Mouse (Mus musculus) cerebellum, adult 2 months (tissue): Measurements from ENCODE around the gene Ubtd2. TPM values are rescaled to one million over a fixed set of nuclear protein-coding genes. Genes with fewer than 3 reads are reported as not detected.

Experiments used
- DNase-seq, 2 experiments: peaks; one replicate each; pipeline ENCODE4 v3.0.0; 2021
- H3K27ac ChIP-seq: fragments of 200-500 bp; 2 replicates; pipeline ENCODE4 v1.5.1; 2012; ENCODE audit warnings: low read length, control low read depth, inconsistent platforms; ENCODE audit not compliant: insufficient read depth
- H3K27me3 ChIP-seq: fragments of 200-500 bp; 2 replicates; pipeline ENCODE4 v1.6.1; 2012; ENCODE audit warnings: inconsistent platforms, mild to moderate bottlenecking, low read length, moderate library complexity; ENCODE audit not compliant: control insufficient read depth, insufficient read depth
- H3K4me1 ChIP-seq: fragments of 200-500 bp; 2 replicates; pipeline ENCODE4 v1.6.1; 2011; ENCODE audit warnings: low read length; ENCODE audit not compliant: control insufficient read depth, insufficient read depth
- H3K4me3 ChIP-seq: fragments of 200-500 bp; replicated peaks from 2 replicates; pipeline ENCODE3; 2011; ENCODE audit warnings: mild to moderate bottlenecking, low read depth, low read length, control low read depth; ENCODE audit not compliant: insufficient read depth
- CTCF ChIP-seq: fragments of 200-500 bp; IDR thresholded peaks from 2 replicates; pipeline ENCODE4 v1.5.1; 2011; ENCODE audit warnings: low read depth, mild to moderate bottlenecking, control low read depth, low read length, moderate library complexity, borderline replicate concordance; ENCODE audit not compliant: insufficient read depth
- POLR2A ChIP-seq: fragments of 200-500 bp; IDR thresholded peaks from 2 replicates; pipeline ENCODE4 v1.6.1; 2011; ENCODE audit warnings: low read length, control low read depth, borderline replicate concordance; ENCODE audit not compliant: insufficient read depth
- WGBS: fragments of 180-500 bp; shearing (Covaris S2); methylation state at CpG from one replicate; pipeline ENCODE4 v1.1.7; 2018; 5-methylcytosine and 5-hydroxymethylcytosine counted together
- polyA plus RNA-seq: library from polyadenylated mRNA; depleted of rRNA; stranded (reverse); fragments of >200 nt; gene quantifications from 2 replicates; pipeline ENCODE4 v1.2.3, GENCODE M21; 2012

Ubtd2 gene
- polyA plus RNA-seq, 1 experiment = 26.4 TPM

DNA sequence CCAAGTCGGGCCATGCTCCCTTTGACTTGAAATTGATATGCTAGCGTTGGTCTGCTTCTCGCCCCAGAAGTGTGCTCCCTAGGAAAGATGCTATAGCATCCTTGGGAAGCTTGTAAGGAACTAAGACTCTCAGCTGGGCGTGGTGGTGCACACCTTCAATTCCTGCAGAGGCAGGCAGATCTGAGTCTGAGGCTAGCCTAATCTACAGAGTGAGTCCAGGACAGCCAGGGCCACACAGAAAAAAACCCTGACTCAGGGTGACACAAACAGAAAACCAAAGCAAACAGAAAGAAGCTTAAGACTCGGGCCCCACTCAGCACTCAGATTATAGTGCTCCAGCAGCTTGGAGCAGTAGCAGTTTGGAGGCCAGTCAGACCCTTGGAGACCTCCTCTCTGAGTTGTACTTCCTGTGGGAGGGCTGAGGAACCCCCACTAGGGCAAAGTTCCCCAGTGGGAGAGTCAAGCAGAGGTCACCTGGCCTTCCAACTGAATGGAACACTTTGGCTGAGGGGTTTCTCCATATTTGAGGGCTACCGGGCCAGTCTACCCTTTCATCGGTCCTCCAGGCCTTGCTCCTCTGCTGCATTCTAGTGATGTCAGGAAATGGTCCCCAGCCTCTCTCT, 79.4 kb downstream of the Ubtd2 start:
- Histone ChIP-seq H3K27me3 (no peaks in the 10 kb centered on the region), H3K4me1 (peaks cover 20% of the 10 kb centered on the region), H3K27ac (0 out of 2 replicates have a peak overlapping the region, but pooled peaks have one; percentile 33), H3K4me3 (peak overlapping the region; percentile 95)
- no peak for TF ChIP-seq POLR2A
- no peak for TF ChIP-seq CTCF
- no peak for DNase-seq
- 62% methylated on average over 7 of the region's 7 CpGs for WGBS

DNA sequence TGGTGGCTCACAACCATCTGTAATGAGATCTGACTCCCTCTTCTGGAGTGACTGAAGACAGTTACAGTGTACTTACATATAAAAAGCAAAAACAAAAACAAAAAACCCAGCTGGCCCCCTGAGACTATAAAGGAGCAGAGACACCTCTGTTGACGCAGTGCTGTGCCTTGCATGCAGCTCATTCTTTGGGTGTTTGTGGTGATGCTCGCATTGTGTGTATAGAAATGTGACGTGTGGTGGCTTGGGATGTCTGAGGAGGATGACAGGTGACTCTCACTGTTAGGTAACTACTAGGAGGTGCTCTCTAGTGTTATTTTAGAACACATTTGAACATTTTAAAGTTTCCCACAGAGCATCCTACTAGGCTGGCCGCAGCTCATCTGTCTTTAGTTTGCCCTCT, 80.5 kb downstream of the Ubtd2 start:
- WGBS = 91% methylated on average over 4 of the region's 4 CpGs
- peak overlapping the region; percentile 20 for H3K4me3 ChIP-seq
- TF ChIP-seq CTCF (no peak), POLR2A (no peak)
- no peaks in the 10 kb centered on the region for H3K27me3 ChIP-seq
- peaks cover 24% of the 10 kb centered on the region for H3K4me1 ChIP-seq
- no peak overlapping the region for H3K27ac ChIP-seq
- no peak for DNase-seq

DNA sequence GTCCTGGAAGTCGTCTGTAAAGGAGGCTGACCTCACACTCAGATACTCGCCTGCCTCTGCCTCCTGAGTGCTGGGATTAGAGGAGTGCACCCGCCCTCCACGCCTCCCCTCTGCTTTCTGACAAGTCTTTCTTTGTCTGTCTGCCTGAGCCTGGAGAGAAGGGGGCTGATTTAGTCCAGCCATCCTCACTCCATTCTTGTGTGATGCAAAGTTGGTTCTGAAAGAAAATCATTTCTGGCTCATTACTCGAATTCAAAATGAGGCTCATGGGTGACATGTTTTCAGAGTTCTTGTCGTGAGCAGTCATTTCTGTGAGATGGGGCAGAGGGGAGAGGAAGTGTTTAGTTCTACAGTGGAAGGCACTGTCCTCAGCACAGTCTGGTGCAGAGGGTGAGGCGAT, 81.8 kb downstream of the Ubtd2 start:
- 69% methylated on average over 7 of the region's 7 CpGs for WGBS
- peaks cover 25% of the 10 kb centered on the region for H3K4me1 ChIP-seq
- no peaks in the 10 kb centered on the region for H3K27me3 ChIP-seq
- no peak for TF ChIP-seq POLR2A
- no peak for TF ChIP-seq CTCF
- H3K4me3 ChIP-seq = no peak overlapping the region
- no peak for DNase-seq
- H3K27ac ChIP-seq = no peak overlapping the region

- H3K4me1 ChIP-seq = peaks cover 25% of the 10 kb centered on the region
- no peaks in the 10 kb centered on the region for H3K27me3 ChIP-seq
- H3K4me3 ChIP-seq = no peak overlapping the region
- no peak for TF ChIP-seq CTCF
- no peak for TF ChIP-seq POLR2A
- DNase-seq = no peak
- no peak overlapping the region for H3K27ac ChIP-seq
- WGBS = 50% methylated on average over 6 of the region's 6 CpGs
These were observed 83.3 kb downstream of the Ubtd2 start for GRCm38 (mm10) chr11:32538435-32538834.

- DNase-seq = no peak
- TF ChIP-seq CTCF (no peak), POLR2A (no peak)
- Histone ChIP-seq H3K27me3 (no peaks in the 10 kb centered on the region), H3K27ac (no peak overlapping the region), H3K4me1 (peaks cover 25% of the 10 kb centered on the region), H3K4me3 (no peak overlapping the region)
- WGBS = 91% methylated on average over 4 of the region's 4 CpGs
These were observed 83.7 kb downstream of the Ubtd2 start for GRCm38 (mm10) chr11:32538846-32539245.

DNA sequence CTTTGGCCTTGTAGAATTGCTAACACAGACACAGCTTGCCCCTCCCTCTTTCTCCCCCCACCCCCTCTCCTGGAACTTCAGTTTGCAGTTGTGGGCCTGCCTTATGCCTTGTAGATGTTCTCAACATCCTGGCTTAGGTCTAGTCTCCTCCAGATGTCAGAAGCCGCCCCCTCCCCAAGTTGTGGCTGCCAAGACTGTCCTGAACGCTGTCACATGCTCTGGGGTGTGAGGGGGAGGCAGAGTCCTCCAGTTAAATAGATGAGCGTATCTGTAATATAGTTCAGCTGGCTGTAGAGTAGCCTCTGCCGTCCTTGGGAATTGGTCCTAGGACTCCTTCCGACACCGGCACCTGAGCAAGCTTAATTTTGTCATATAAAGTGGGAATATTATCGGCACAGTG, 84.5 kb downstream of the Ubtd2 start:
- 84% methylated on average over 7 of the region's 7 CpGs for WGBS
- TF ChIP-seq CTCF = no peak
- no peak for TF ChIP-seq POLR2A
- no peak overlapping the region for H3K4me3 ChIP-seq
- H3K27ac ChIP-seq = no peak overlapping the region
- no peak for DNase-seq
- H3K27me3 ChIP-seq = no peaks in the 10 kb centered on the region
- peaks cover 25% of the 10 kb centered on the region for H3K4me1 ChIP-seq

GRCm38 (mm10) chr11:32540463-32540862, 85.3 kb downstream of the Ubtd2 start:
- no peak for DNase-seq
- no peak overlapping the region for H3K27ac ChIP-seq
- 51% methylated on average over 6 of the region's 6 CpGs for WGBS
- no peak overlapping the region for H3K4me3 ChIP-seq
- H3K27me3 ChIP-seq = no peaks in the 10 kb centered on the region
- H3K4me1 ChIP-seq = peaks cover 26% of the 10 kb centered on the region
- TF ChIP-seq POLR2A = no peak
- TF ChIP-seq CTCF = no peak

- WGBS = 94% methylated on average over 4 of the region's 4 CpGs
- H3K4me1 ChIP-seq = peaks cover 34% of the 10 kb centered on the region
- no peak overlapping the region for H3K27ac ChIP-seq
- H3K4me3 ChIP-seq = no peak overlapping the region
- TF ChIP-seq POLR2A (no peak), CTCF (no peak)
- no peak for DNase-seq
- no peaks in the 10 kb centered on the region for H3K27me3 ChIP-seq
These were observed 87.0 kb downstream of the Ubtd2 start for GRCm38 (mm10) chr11:32542181-32542580.
